Mouse (Mus musculus): ENCODE measurements at regions not wholly inside any gene's neighbourhood (a gene's known extent, or its start where the extent isn't known, plus 50 kb on each side); places are given as distances from the start of the nearest gene placed in this dataset.

DNA sequence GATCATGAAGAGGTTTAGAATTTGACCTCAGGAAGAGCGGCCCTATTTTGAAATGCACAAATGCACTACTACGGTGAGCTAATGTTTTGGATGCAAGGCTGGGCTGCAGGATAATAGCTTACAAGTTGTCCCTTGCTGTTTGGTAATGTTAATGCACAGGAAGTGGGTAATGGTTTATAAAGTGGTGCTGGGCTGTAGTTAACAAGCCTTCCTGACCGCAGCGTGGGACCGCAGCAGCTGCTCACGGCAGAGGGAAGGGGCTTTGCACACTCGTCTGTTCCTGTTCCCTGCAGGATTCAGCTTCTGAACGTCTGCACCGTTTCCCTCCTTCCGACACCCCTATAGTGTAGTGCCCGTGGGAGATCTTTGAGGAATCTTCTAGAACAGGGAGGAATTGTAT, 258.4 kb upstream of the Nr5a2 start:
- no peak for TF ChIP-seq CHD2 (IDR thresholded peaks at IDR 0.05; ENCODE audit: low read depth, low read length)
- no peak for TF ChIP-seq ZNF384 (IDR thresholded peaks at IDR 0.05; ENCODE audit: low read depth, low read length)

Data from ES-E14 (cell line).